Mouse (Mus musculus) midbrain, embryonic 16.5 days (tissue): ENCODE measurements around the gene Clec18a. TPM values are rescaled to one million over a fixed set of nuclear protein-coding genes. Genes with fewer than 3 reads are reported as not detected.
A peak's percentile ranks its signal among the peaks of the same experiment; 100 is the strongest.
"Not testable (repeated sequence)": the region's sequence is repeated elsewhere in the genome, so short reads cannot be mapped to it uniquely, and the experiment has no call there.

Experiments
- ATAC-seq: fragments of 200-750 bp; cut with Nextera tagmentation; 2 replicates; pipeline ENCODE4 v1.8.0; 2017; ENCODE audit warnings: moderate TSS enrichment
- H3K27ac ChIP-seq: fragments of 300-500 bp; sonication (generic); 2 replicates; pipeline ENCODE4 v1.5.1; 2014; ENCODE audit warnings: mild to moderate bottlenecking, low read length, mixed read lengths
- H3K27me3 ChIP-seq: fragments of 300-500 bp; sonication (generic); 2 replicates; pipeline ENCODE4 v1.6.1; 2014; ENCODE audit warnings: low read depth, low read length, mixed read lengths; ENCODE audit not compliant: control insufficient read depth, insufficient read depth
- H3K36me3 ChIP-seq: fragments of 300-500 bp; sonication (generic); 2 replicates; pipeline ENCODE4 v1.6.1; 2014; ENCODE audit warnings: mild to moderate bottlenecking, low read length, moderate library complexity, mixed read lengths; ENCODE audit not compliant: control insufficient read depth, insufficient read depth
- H3K4me1 ChIP-seq: fragments of 300-500 bp; sonication (generic); 2 replicates; pipeline ENCODE4 v1.6.1; 2014; ENCODE audit warnings: mild to moderate bottlenecking, low read length, mixed read lengths; ENCODE audit not compliant: control insufficient read depth, insufficient read depth
- H3K4me2 ChIP-seq: fragments of 300-500 bp; sonication (generic); 2 replicates; pipeline ENCODE4 v1.6.1; 2014; ENCODE audit warnings: mild to moderate bottlenecking, low read length, mixed read lengths
- H3K4me3 ChIP-seq: fragments of 300-500 bp; sonication (generic); 2 replicates; pipeline ENCODE4 v1.5.1; 2014; ENCODE audit warnings: low read depth, mild to moderate bottlenecking, low read length, moderate library complexity, mixed read lengths
- H3K9ac ChIP-seq: fragments of 300-500 bp; sonication (generic); 2 replicates; pipeline ENCODE4 v1.6.1; 2014; ENCODE audit warnings: low read depth, low read length, mixed read lengths
- H3K9me3 ChIP-seq: fragments of 300-500 bp; sonication (generic); replicated peaks from 2 replicates; pipeline ENCODE4 v1.6.1; 2014; ENCODE audit warnings: mild to moderate bottlenecking, low read length, mixed read lengths; ENCODE audit not compliant: control insufficient read depth, poor library complexity, severe bottlenecking
- WGBS: fragments of 180-500 bp; shearing (Covaris S2); extraction: QIAGEN DNeasy Blood & Tissue Kit; methylation state at CpG from one replicate; pipeline ENCODE4 v1.1.7; 2014; 5-methylcytosine and 5-hydroxymethylcytosine counted together
- polyA plus RNA-seq: library from polyadenylated mRNA; unstranded; fragments of >200 nt; fragmentation: Nextera tagmentation; extraction: Ambion mirVana; gene quantifications from 2 replicates; pipeline ENCODE4 v1.2.1, GENCODE M21; 2015

The Clec18a gene
- 0.26 and 0.47 TPM in 2 replicates for polyA plus RNA-seq

DNA sequence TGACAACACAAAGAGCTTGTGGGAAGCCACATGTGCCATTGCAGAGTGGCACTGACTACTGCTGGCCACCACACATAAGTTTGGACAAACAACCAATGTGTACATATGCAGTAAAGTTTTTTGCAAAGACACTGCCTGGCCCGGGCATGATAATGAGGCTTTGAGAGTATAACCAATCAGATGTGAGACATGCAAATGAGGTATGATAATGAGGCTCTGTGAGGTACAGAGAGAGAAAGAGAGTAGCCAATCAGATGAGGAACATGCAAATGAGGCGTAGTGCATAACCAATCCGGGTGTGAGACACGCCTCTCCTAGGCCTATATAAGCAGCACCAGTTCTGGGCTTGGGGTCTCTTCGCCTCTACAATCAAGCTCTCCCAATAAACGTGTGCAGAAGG lies at the start of gene Clec18a:
TSS of gene Clec18a (minus strand) at position 101 of the 400 bp plus-strand sequence.
- ATAC-seq, H3K27me3 ChIP-seq, H3K9me3 ChIP-seq, H3K27ac ChIP-seq, H3K4me2 ChIP-seq, H3K9ac ChIP-seq, H3K4me3 ChIP-seq, H3K36me3 ChIP-seq: not testable (repeated sequence)
- peaks cover 14% of the 10 kb centered on the region for H3K4me1 ChIP-seq
- 90% methylated on average over 5 of the region's 6 CpGs for WGBS

DNA sequence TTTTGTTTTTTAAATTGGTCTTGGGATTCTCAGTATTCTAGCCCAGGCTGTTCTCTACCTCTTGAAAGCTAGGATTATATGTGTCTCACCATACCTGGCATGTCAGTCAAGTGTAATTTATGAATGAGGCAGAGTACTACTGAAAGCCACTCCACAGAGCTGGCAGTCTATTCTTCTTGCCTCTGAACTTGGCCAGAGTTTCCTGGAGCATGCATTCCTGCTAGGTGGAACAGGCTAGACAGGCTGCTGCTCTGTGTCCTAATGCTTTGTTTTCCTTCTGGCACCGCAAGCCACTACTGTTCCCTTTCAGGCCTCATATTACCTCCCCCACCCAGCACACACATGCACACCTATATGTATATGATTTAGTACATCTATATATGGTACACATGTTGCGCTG lies 38.5 kb upstream of the Clec18a start:
- H3K9ac ChIP-seq: no peak overlapping the region
- peaks cover 29% of the 10 kb centered on the region for H3K36me3 ChIP-seq
- no peak overlapping the region for H3K4me2 ChIP-seq
- no peaks in the 10 kb centered on the region for H3K27me3 ChIP-seq
- H3K27ac ChIP-seq: no peak overlapping the region
- H3K9me3 ChIP-seq: no peaks in the 10 kb centered on the region
- 96% methylated on average over 2 of the region's 2 CpGs for WGBS
- H3K4me3 ChIP-seq: no peak overlapping the region
- H3K4me1 ChIP-seq: no peaks in the 10 kb centered on the region
- ATAC-seq: no peak

DNA sequence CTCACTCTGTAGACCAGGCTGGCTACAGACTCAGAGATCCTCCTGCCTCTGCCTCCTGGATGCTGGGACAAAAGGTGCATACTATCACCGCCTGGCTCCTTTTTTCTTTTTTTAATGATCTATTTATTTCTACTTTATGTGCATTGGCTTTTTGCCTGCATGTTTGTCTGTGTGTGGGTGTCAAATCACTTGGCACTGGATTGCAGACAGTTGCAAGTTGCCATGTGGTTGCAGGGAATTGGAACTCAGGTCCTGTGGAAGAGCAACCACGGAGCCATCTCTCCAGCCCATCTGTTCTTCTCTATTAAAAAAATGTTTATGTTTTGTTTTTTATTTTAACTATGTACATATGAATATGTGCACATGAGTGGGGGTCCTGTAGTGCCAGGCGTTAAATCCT lies 27.3 kb upstream of the Clec18a start:
- ATAC-seq: no peak
- Histone ChIP-seq H3K9ac (no peak overlapping the region), H3K36me3 (peaks cover 26% of the 10 kb centered on the region), H3K4me2 (no peak overlapping the region), H3K9me3 (no peaks in the 10 kb centered on the region), H3K27me3 (no peaks in the 10 kb centered on the region), H3K4me1 (no peaks in the 10 kb centered on the region), H3K4me3 (no peak overlapping the region), H3K27ac (no peak overlapping the region)
- WGBS: 94% methylated on average over 3 of the region's 3 CpGs

DNA sequence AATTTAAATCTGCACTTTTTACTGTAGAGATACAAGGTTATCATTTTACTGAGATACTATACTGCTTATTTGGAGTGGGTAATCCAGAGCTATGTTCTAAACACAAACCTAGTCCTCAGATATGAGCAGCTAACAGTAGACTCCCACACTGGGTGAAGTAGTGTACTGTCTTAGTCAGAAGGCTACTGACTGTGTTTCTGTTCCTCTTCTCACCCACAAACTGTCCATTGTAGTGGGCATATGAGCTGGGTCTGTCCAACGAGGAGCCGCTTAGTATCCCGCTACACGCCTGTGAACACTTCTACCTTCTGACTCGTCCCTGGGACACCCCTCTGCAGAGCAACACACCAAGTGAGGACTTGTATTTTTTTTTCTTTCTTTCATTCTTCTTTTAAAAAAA lies 22.7 kb upstream of the Clec18a start:
- H3K4me3 ChIP-seq: no peak overlapping the region
- H3K9ac ChIP-seq: no peak overlapping the region
- H3K27me3 ChIP-seq: no peaks in the 10 kb centered on the region
- peaks cover 30% of the 10 kb centered on the region for H3K36me3 ChIP-seq
- no peak overlapping the region for H3K4me2 ChIP-seq
- ATAC-seq: no peak
- H3K27ac ChIP-seq: no peak overlapping the region
- no peaks in the 10 kb centered on the region for H3K4me1 ChIP-seq
- H3K9me3 ChIP-seq: no peaks in the 10 kb centered on the region
- 92% methylated on average over 5 of the region's 5 CpGs for WGBS

GRCm38 (mm10) chr8:111094719-111095302 lies 2.6 kb upstream of the Clec18a start:
- Histone ChIP-seq H3K4me2 (peak overlapping the region; percentile 73), H3K27ac (0 out of 2 replicates have a peak overlapping the region, but pooled peaks have one; percentile 17), H3K4me1 (peaks cover 14% of the 10 kb centered on the region), H3K9ac (peak overlapping the region; percentile 69), H3K4me3 (peak overlapping the region; percentile 61)
- WGBS: under 1% methylated on average over 49 of the region's 69 CpGs
- H3K9me3 ChIP-seq, H3K36me3 ChIP-seq, H3K27me3 ChIP-seq: not testable (repeated sequence)
- peak; percentile 61 for ATAC-seq

- Histone ChIP-seq H3K27ac (peak within 1 kb of the TSS; percentile 80), H3K4me2 (peak within 1 kb of the TSS; percentile 74), H3K36me3 (no peaks in the 10 kb centered on the region), H3K4me1 (peaks cover 14% of the 10 kb centered on the region), H3K9ac (peak within 1 kb of the TSS; percentile 72), H3K9me3 (no peaks in the 10 kb centered on the region), H3K4me3 (peak within 1 kb of the TSS; percentile 61), H3K27me3 (no peaks in the 10 kb centered on the region)
- WGBS: 8% methylated on average over 44 of the region's 72 CpGs
- ATAC-seq: peak; percentile 94
Measured at GRCm38 (mm10) chr8:111093865-111094718, 1.9 kb upstream of the Clec18a start, which contains the start of gene Pdpr. TSS of gene Pdpr (plus strand) at chr8:111094630.

- no peak for ATAC-seq
- no peak overlapping the region for H3K27ac ChIP-seq
- H3K36me3 ChIP-seq: no peaks in the 10 kb centered on the region
- H3K9me3 ChIP-seq: no peaks in the 10 kb centered on the region
- WGBS: 88% methylated on average over 7 of the region's 7 CpGs
- peaks cover 14% of the 10 kb centered on the region for H3K4me1 ChIP-seq
- no peak overlapping the region for H3K4me2 ChIP-seq
- H3K27me3 ChIP-seq: no peaks in the 10 kb centered on the region
- no peak overlapping the region for H3K9ac ChIP-seq
- H3K4me3 ChIP-seq: no peak overlapping the region
Measured at GRCm38 (mm10) chr8:111091706-111092105, 520 bp downstream of the Clec18a start.

GRCm38 (mm10) chr8:111090126-111090525 lies 2.1 kb downstream of the Clec18a start:
- Histone ChIP-seq H3K9me3 (no peaks in the 10 kb centered on the region), H3K27me3 (no peaks in the 10 kb centered on the region), H3K9ac (no peak overlapping the region), H3K27ac (no peak overlapping the region), H3K36me3 (no peaks in the 10 kb centered on the region), H3K4me1 (peaks cover 2% of the 10 kb centered on the region; the same call in 1 of the 2 replicates), H3K4me2 (no peak overlapping the region), H3K4me3 (no peak overlapping the region)
- 0 out of 2 replicates have a peak, but pooled peaks have one; percentile 34 for ATAC-seq
- 0% methylated on average over 2 of the region's 2 CpGs for WGBS

DNA sequence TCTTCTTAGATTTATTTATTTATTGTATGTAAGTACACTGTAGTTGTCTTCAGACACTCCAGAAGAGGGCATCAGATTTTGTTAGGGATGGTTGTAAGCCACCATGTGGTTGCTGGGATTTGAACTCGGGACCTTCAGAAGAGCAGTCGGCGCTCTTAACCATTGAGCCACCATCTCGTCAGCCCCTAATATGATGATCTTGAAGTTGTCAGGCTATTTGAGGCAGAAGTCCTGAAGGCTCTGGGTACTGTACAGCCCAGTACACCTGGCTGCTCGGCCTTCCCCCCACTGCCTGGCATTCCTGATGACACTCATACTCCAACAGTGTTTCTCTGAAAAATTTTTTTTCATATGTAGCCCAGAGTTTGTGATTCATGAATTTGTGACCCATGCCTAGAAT lies 8.3 kb downstream of the Clec18a start:
- H3K9me3 ChIP-seq, H3K36me3 ChIP-seq, H3K9ac ChIP-seq, H3K4me3 ChIP-seq, H3K27ac ChIP-seq, ATAC-seq, H3K4me1 ChIP-seq, H3K4me2 ChIP-seq, H3K27me3 ChIP-seq: not testable (repeated sequence)
- 95% methylated on average over 5 of the region's 5 CpGs for WGBS
